8 mouse cellular contexts compared by ENCODE assay signal in genomic region chr13:47244771-47245170, GRCm38 (mm10).
DNase-seq lines count a peak whose midpoint lies in the region; ATAC-seq lines count a peak whose summit lies in the region.

No protein-coding gene starts in this region.

- peak; percentile 86 to 92 for DNase-seq in cerebellum, postnatal 10 days
- no peak for DNase-seq in cerebellum, adult 9-10 months
- peak; percentile 11 for DNase-seq in c-Kit-negative CD71-positive TER-119-positive erythroid progenitor cells, embryonic 14.5 days (ENCODE audit: low read depth, low spot score)
- peak; percentile 77 to 94 for DNase-seq in left cerebral cortex, postnatal 14 days (ENCODE audit: low spot score in 2 of 2)
- DNase-seq in skeletal muscle tissue, adult 2 months (ENCODE audit: low read depth, low spot score) = peak; percentile 65

- peak; percentile 61; the same call in 1 of the 2 replicates for ATAC-seq in heart, embryonic 13.5 days (ENCODE audit: extremely low read depth, insufficient number of reproducible peaks, low FRiP score, low TSS enrichment)
- ATAC-seq in granulocyte monocyte progenitor cell, adult 5-6 weeks (replicated peaks; ENCODE audit: poor library complexity, severe bottlenecking) = no peak; the same call in 1 of the 2 replicates
- ATAC-seq in monocyte, adult 5-6 weeks (replicated peaks; ENCODE audit: insufficient number of reproducible peaks, low FRiP score, low TSS enrichment, poor library complexity, severe bottlenecking) = no peak

- H3K4me3 ChIP-seq in heart, embryonic 13.5 days = no peak overlapping the region

- H3K36me3 ChIP-seq in heart, embryonic 13.5 days = peaks cover 13% of the 10 kb centered on the region

- intact Hi-C loops in left cerebral cortex, postnatal 14 days (cut with DNase I) = no loop called here

- peak overlapping the region; percentile 62 for H3K27ac ChIP-seq in heart, embryonic 13.5 days (replicated peaks)

- H3K9me3 ChIP-seq in heart, embryonic 13.5 days = no peaks in the 10 kb centered on the region

- H3K27me3 ChIP-seq in heart, embryonic 13.5 days (replicated peaks) = no peaks in the 10 kb centered on the region

- peaks cover 40% of the 10 kb centered on the region for H3K4me1 ChIP-seq in heart, embryonic 13.5 days

- 27% methylated on average over 11 of the region's 11 CpGs for WGBS in heart, embryonic 13.5 days

- peak overlapping the region; percentile 37; the same call in 1 of the 2 replicates for H3K9ac ChIP-seq in heart, embryonic 13.5 days

- peak overlapping the region; percentile 33 for H3K4me2 ChIP-seq in heart, embryonic 13.5 days
